Mouse (Mus musculus) MEL (cell line): ENCODE data around the gene Stt3b. TPM values are rescaled to one million over a fixed set of nuclear protein-coding genes. Genes with fewer than 3 reads are reported as not detected.

Experiments used
- DNase-seq: peaks from one replicate; pipeline ENCODE4 v3.0.0; 2011; ENCODE audit warnings: low read depth, low spot score
- H3K27ac ChIP-seq: 2 replicates; pipeline ENCODE4 v1.5.1; 2012; ENCODE audit warnings: low read depth, mild to moderate bottlenecking, control low read depth, low read length, moderate library complexity; ENCODE audit not compliant: control insufficient read depth
- H3K27me3 ChIP-seq, 2 experiments: fragments of 150-350 bp in 1 of 2; sonication (generic) in 1 of 2; 2 replicates each; pipeline ENCODE4 v1.6.1; 2012; ENCODE audit warnings: low read length in 2 of 2, mild to moderate bottlenecking in 2 of 2, improper control_type of control experiment in 1 of 2, moderate library complexity in 1 of 2; ENCODE audit not compliant: insufficient read depth in 2 of 2, control insufficient read depth in 1 of 2
- H3K36me3 ChIP-seq, 2 experiments: 2 replicates each; pipeline ENCODE4 v1.6.1; 2012 to 2014; ENCODE audit warnings: low read length in 2 of 2, improper control_type of control experiment in 1 of 2, inconsistent platforms in 1 of 2, mild to moderate bottlenecking in 1 of 2; ENCODE audit not compliant: insufficient read depth in 2 of 2, control insufficient read depth in 1 of 2
- H3K4me1 ChIP-seq, 2 experiments: fragments of 150-350 bp in 1 of 2; sonication (generic) in 1 of 2; 2 replicates each; pipeline ENCODE4 v1.6.1; 2012; ENCODE audit warnings: low read length in 2 of 2, improper control_type of control experiment in 1 of 2, mild to moderate bottlenecking in 1 of 2; ENCODE audit not compliant: insufficient read depth in 2 of 2, control insufficient read depth in 1 of 2
- H3K4me3 ChIP-seq, 2 experiments: fragments of 150-350 bp in 1 of 2; sonication (generic) in 1 of 2; 2 replicates each; pipeline ENCODE4 v1.5.1; 2012; ENCODE audit warnings: low read depth in 2 of 2, low read length in 2 of 2, mild to moderate bottlenecking in 2 of 2, moderate library complexity in 2 of 2, control low read depth in 1 of 2, improper control_type of control experiment in 1 of 2; ENCODE audit not compliant: control insufficient read depth in 1 of 2, insufficient read depth in 1 of 2
- H3K79me2 ChIP-seq: 2 replicates; pipeline ENCODE4 v1.6.1; 2012; ENCODE audit warnings: mild to moderate bottlenecking, low read length, moderate library complexity; ENCODE audit not compliant: control insufficient read depth, poor library complexity, insufficient read depth
- H3K9ac ChIP-seq: 2 replicates; pipeline ENCODE4 v1.6.1; 2012; ENCODE audit warnings: low read depth, mild to moderate bottlenecking, control low read depth, low read length, moderate library complexity; ENCODE audit not compliant: control insufficient read depth, poor library complexity, severe bottlenecking
- H3K9me3 ChIP-seq: fragments of 150-350 bp; sonication (generic); replicated peaks from 2 replicates; pipeline ENCODE4 v1.6.1; 2012; ENCODE audit warnings: mild to moderate bottlenecking, low read length, improper control_type of control experiment, moderate library complexity; ENCODE audit not compliant: insufficient read depth
- CHD1 ChIP-seq: IDR thresholded peaks from 2 replicates; pipeline ENCODE4 v1.6.1; 2012; ENCODE audit warnings: low read depth, mild to moderate bottlenecking, inconsistent platforms, low read length, improper control_type of control experiment
- CTCF ChIP-seq, 3 experiments: IDR thresholded peaks in 2 of 3; conservative IDR thresholded peaks in 1 of 3; 2 replicates each; pipeline ENCODE4 v1.5.1; 2011 to 2012; ENCODE audit warnings: low read length in 3 of 3, low read depth in 2 of 3, mild to moderate bottlenecking in 2 of 3, improper control_type of control experiment in 1 of 3, inconsistent platforms in 1 of 3, mixed read lengths in 1 of 3, moderate library complexity in 1 of 3; ENCODE audit not compliant: control insufficient read depth in 1 of 3, insufficient read depth in 1 of 3, poor library complexity in 1 of 3, severe bottlenecking in 1 of 3
- ELF1 ChIP-seq: IDR thresholded peaks from 2 replicates; pipeline ENCODE4 v1.6.1; 2014; ENCODE audit warnings: low read depth, mild to moderate bottlenecking, inconsistent platforms, low read length, improper control_type of control experiment, moderate library complexity
- ETS1 ChIP-seq: IDR thresholded peaks from 2 replicates; pipeline ENCODE4 v1.6.1; 2012; ENCODE audit warnings: low read depth, mild to moderate bottlenecking, inconsistent platforms, low read length, improper control_type of control experiment, moderate library complexity
- GABPA ChIP-seq: IDR thresholded peaks from 2 replicates; pipeline ENCODE4 v1.6.1; 2012; ENCODE audit warnings: low read depth, mild to moderate bottlenecking, inconsistent platforms, low read length, improper control_type of control experiment, moderate library complexity
- HCFC1 ChIP-seq: IDR thresholded peaks from 2 replicates; pipeline ENCODE4 v1.6.1; 2012; ENCODE audit warnings: low read depth, mild to moderate bottlenecking, inconsistent platforms, low read length, improper control_type of control experiment, moderate library complexity
- JUND ChIP-seq: IDR thresholded peaks from 2 replicates; pipeline ENCODE4 v1.6.1; 2011; ENCODE audit warnings: low read depth, mild to moderate bottlenecking, improper control_type of control experiment, low read length
- KAT2A ChIP-seq: conservative IDR thresholded peaks from 2 replicates; pipeline ENCODE4 v1.6.1; 2012; ENCODE audit warnings: low read depth, low read length, improper control_type of control experiment, inconsistent platforms
- MAFK ChIP-seq: IDR thresholded peaks from 2 replicates; pipeline ENCODE4 v1.6.1; 2011; ENCODE audit warnings: low read depth, mild to moderate bottlenecking, low read length, improper control_type of control experiment, borderline replicate concordance
- MXI1 ChIP-seq: IDR thresholded peaks from 2 replicates; pipeline ENCODE4 v1.6.1; 2011; ENCODE audit warnings: mild to moderate bottlenecking, low read depth, low read length, improper control_type of control experiment
- MYB ChIP-seq: IDR thresholded peaks from 2 replicates; pipeline ENCODE4 v1.6.1; 2011; ENCODE audit warnings: mild to moderate bottlenecking, low read depth, low read length, improper control_type of control experiment
- MYC ChIP-seq: IDR thresholded peaks from 2 replicates; pipeline ENCODE4 v1.6.1; 2011; ENCODE audit warnings: low read depth, mild to moderate bottlenecking, low read length, improper control_type of control experiment, moderate library complexity
- POLR2AphosphoS2 ChIP-seq: IDR thresholded peaks from 2 replicates; pipeline ENCODE4 v1.6.1; 2011; ENCODE audit warnings: low read length, improper control_type of control experiment
- POLR2AphosphoS5 ChIP-seq: IDR thresholded peaks from 2 replicates; pipeline ENCODE4 v1.6.1; 2012; ENCODE audit warnings: low read depth, borderline replicate concordance, mild to moderate bottlenecking, inconsistent platforms, low read length, moderate library complexity, mixed read lengths
- RAD21 ChIP-seq: IDR thresholded peaks from 2 replicates; pipeline ENCODE4 v1.6.1; 2011; ENCODE audit warnings: mild to moderate bottlenecking, low read depth, low read length, improper control_type of control experiment
- RCOR1 ChIP-seq: IDR thresholded peaks from 2 replicates; pipeline ENCODE4 v1.6.1; 2012; ENCODE audit warnings: low read depth, mild to moderate bottlenecking, inconsistent platforms, low read length, improper control_type of control experiment
- SIN3A ChIP-seq: IDR thresholded peaks from 2 replicates; pipeline ENCODE4 v1.6.1; 2012; ENCODE audit warnings: low read length, improper control_type of control experiment, inconsistent platforms
- TCF12 ChIP-seq: IDR thresholded peaks from 2 replicates; pipeline ENCODE4 v1.6.1; 2014; ENCODE audit warnings: low read depth, mild to moderate bottlenecking, inconsistent platforms, low read length, improper control_type of control experiment, moderate library complexity
- ZC3H11A ChIP-seq: IDR thresholded peaks from 2 replicates; pipeline ENCODE4 v1.6.1; 2012; ENCODE audit warnings: low read depth, mild to moderate bottlenecking, inconsistent platforms, low read length, improper control_type of control experiment
- ZNF384 ChIP-seq: IDR thresholded peaks from 2 replicates; pipeline ENCODE4 v1.6.1; 2012; ENCODE audit warnings: low read depth, mild to moderate bottlenecking, inconsistent platforms, low read length, improper control_type of control experiment
- polyA plus RNA-seq, 2 experiments: library from polyadenylated mRNA; stranded (reverse) in 1 of 2; unstranded in 1 of 2; fragments of >175 nt in 1 of 2; fragments of >200 nt in 1 of 2; gene quantifications; 2 replicates each; pipeline versions ENCODE4 v1.2.1 to v1.2.4; 2012; ENCODE audit warnings: low replicate concordance in 2 of 2, low read depth in 1 of 2; ENCODE audit not compliant: insufficient read length in 2 of 2, insufficient read depth in 1 of 2, missing spikeins in 1 of 2
- total RNA-seq: library from RNA; depleted of rRNA; stranded (reverse); fragments of 300-350 nt; gene quantifications from 2 replicates; pipeline ENCODE4 v1.2.3, GENCODE M21; 2012

Stt3b gene
- total and polyA plus RNA-seq, 3 experiments: 81.9 to 263 (median 97.6) TPM

GRCm38 (mm10) chr9:115308401-115308800 lies 1.8 kb downstream of the Stt3b start:
- DNase-seq: peak; percentile 66
- H3K27ac ChIP-seq: peak overlapping the region; percentile 93; the same call in 1 of the 2 replicates
- peaks cover 19 to 20% of the 10 kb centered on the region in 2 experiments for H3K4me1 ChIP-seq
- H3K27me3 ChIP-seq: no peaks in the 10 kb centered on the region
- peaks cover 62% of the 10 kb centered on the region for H3K79me2 ChIP-seq
- peak overlapping the region; percentile 99 for H3K9ac ChIP-seq
- TF ChIP-seq SIN3A (peak; percentile 12; the same call in 1 of the 2 replicates), CHD1 (0 out of 2 replicates have a peak, but pooled peaks have one; percentile 24), ZNF384 (no peak), RCOR1 (no peak)
- TF ChIP-seq, all 39 proteins: peak for 2
- peak overlapping the region; percentile 91 to 100 for H3K4me3 ChIP-seq
- H3K9me3 ChIP-seq: no peaks in the 10 kb centered on the region
- peaks cover 0 to 44% of the 10 kb centered on the region in 2 experiments; a peak in 2 of 4 replicates for H3K36me3 ChIP-seq

GRCm38 (mm10) chr9:115306202-115306601 lies 4.0 kb downstream of the Stt3b start:
- H3K79me2 ChIP-seq: peaks cover 80% of the 10 kb centered on the region
- TF ChIP-seq MXI1: 0 out of 2 replicates have a peak, but pooled peaks have one; percentile 21
- no peak for TF ChIP-seq ELF1
- peaks cover 0 to 50% of the 10 kb centered on the region in 2 experiments for H3K36me3 ChIP-seq
- peak overlapping the region; percentile 17; the same call in 1 of the 2 replicates for H3K9ac ChIP-seq
- peak overlapping the region in 1 of 2 experiments; percentile 91; a peak in 1 of 4 replicates for H3K4me3 ChIP-seq
- peaks cover 23 to 26% of the 10 kb centered on the region in 2 experiments for H3K4me1 ChIP-seq
- DNase-seq: peak; percentile 53
- H3K9me3 ChIP-seq: no peaks in the 10 kb centered on the region
- no peaks in the 10 kb centered on the region for H3K27me3 ChIP-seq
- H3K27ac ChIP-seq: no peak overlapping the region

GRCm38 (mm10) chr9:115304149-115304548 lies 6.1 kb downstream of the Stt3b start:
- Histone ChIP-seq H3K9me3 (no peaks in the 10 kb centered on the region), H3K27me3 (no peaks in the 10 kb centered on the region), H3K4me1 (peaks cover 23 to 32% of the 10 kb centered on the region in 2 experiments), H3K4me3 (no peak overlapping the region), H3K27ac (no peak overlapping the region), H3K9ac (no peak overlapping the region), H3K36me3 (peaks cover 3 to 54% of the 10 kb centered on the region in 2 experiments), H3K79me2 (peaks cover 84% of the 10 kb centered on the region)
- DNase-seq: no peak
- TF ChIP-seq ZNF384 (peak; percentile 52; the same call in 1 of the 2 replicates), GABPA (no peak)

GRCm38 (mm10) chr9:115301593-115301992 lies 8.6 kb downstream of the Stt3b start:
- peaks cover 20 to 26% of the 10 kb centered on the region in 2 experiments for H3K4me1 ChIP-seq
- peaks cover 6 to 47% of the 10 kb centered on the region in 2 experiments for H3K36me3 ChIP-seq
- no peaks in the 10 kb centered on the region for H3K27me3 ChIP-seq
- DNase-seq: no peak
- no peaks in the 10 kb centered on the region for H3K9me3 ChIP-seq
- peaks cover 77% of the 10 kb centered on the region for H3K79me2 ChIP-seq
- H3K9ac ChIP-seq: no peak overlapping the region
- no peak overlapping the region for H3K4me3 ChIP-seq
- H3K27ac ChIP-seq: no peak overlapping the region
- TF ChIP-seq MYB (no peak), POLR2AphosphoS2 (no peak), HCFC1 (no peak), CTCF (IDR thresholded peaks at IDR 0.05 in 2 of 3, conservative IDR thresholded peaks at IDR 0.05 in 1 of 3; ENCODE audit: control insufficient read depth in 1 of 3, insufficient read depth in 1 of 3, low read depth in 2 of 3, low read length in 3 of 3, poor library complexity in 1 of 3, severe bottlenecking in 1 of 3) (no peak), ETS1 (no peak), MYC (no peak), SIN3A (no peak), POLR2AphosphoS5 (no peak), RAD21 (no peak), MAFK (no peak), ZC3H11A (no peak), TCF12 (no peak), JUND (no peak), KAT2A (no peak)
